Mouse (Mus musculus) MEL (cell line): ENCODE results near the gene Rad50. TPM values are rescaled to one million over a fixed set of nuclear protein-coding genes. Genes with fewer than 3 reads are reported as not detected.

ENCODE experiments used
- DNase-seq: peaks from one replicate; pipeline ENCODE4 v3.0.0; 2011; ENCODE audit warnings: low read depth, low spot score
- H3K27ac ChIP-seq: 2 replicates; pipeline ENCODE4 v1.5.1; 2012; ENCODE audit warnings: low read depth, mild to moderate bottlenecking, control low read depth, low read length, moderate library complexity; ENCODE audit not compliant: control insufficient read depth
- H3K27me3 ChIP-seq, 2 experiments: fragments of 150-350 bp in 1 of 2; sonication (generic) in 1 of 2; 2 replicates each; pipeline ENCODE4 v1.6.1; 2012; ENCODE audit warnings: low read length in 2 of 2, mild to moderate bottlenecking in 2 of 2, improper control_type of control experiment in 1 of 2, moderate library complexity in 1 of 2; ENCODE audit not compliant: insufficient read depth in 2 of 2, control insufficient read depth in 1 of 2
- H3K36me3 ChIP-seq, 2 experiments: 2 replicates each; pipeline ENCODE4 v1.6.1; 2012 to 2014; ENCODE audit warnings: low read length in 2 of 2, improper control_type of control experiment in 1 of 2, inconsistent platforms in 1 of 2, mild to moderate bottlenecking in 1 of 2; ENCODE audit not compliant: insufficient read depth in 2 of 2, control insufficient read depth in 1 of 2
- H3K4me1 ChIP-seq, 2 experiments: fragments of 150-350 bp in 1 of 2; sonication (generic) in 1 of 2; 2 replicates each; pipeline ENCODE4 v1.6.1; 2012; ENCODE audit warnings: low read length in 2 of 2, improper control_type of control experiment in 1 of 2, mild to moderate bottlenecking in 1 of 2; ENCODE audit not compliant: insufficient read depth in 2 of 2, control insufficient read depth in 1 of 2
- H3K4me3 ChIP-seq, 2 experiments: fragments of 150-350 bp in 1 of 2; sonication (generic) in 1 of 2; 2 replicates each; pipeline ENCODE4 v1.5.1; 2012; ENCODE audit warnings: low read depth in 2 of 2, low read length in 2 of 2, mild to moderate bottlenecking in 2 of 2, moderate library complexity in 2 of 2, control low read depth in 1 of 2, improper control_type of control experiment in 1 of 2; ENCODE audit not compliant: control insufficient read depth in 1 of 2, insufficient read depth in 1 of 2
- H3K79me2 ChIP-seq: 2 replicates; pipeline ENCODE4 v1.6.1; 2012; ENCODE audit warnings: mild to moderate bottlenecking, low read length, moderate library complexity; ENCODE audit not compliant: control insufficient read depth, poor library complexity, insufficient read depth
- H3K9ac ChIP-seq: 2 replicates; pipeline ENCODE4 v1.6.1; 2012; ENCODE audit warnings: low read depth, mild to moderate bottlenecking, control low read depth, low read length, moderate library complexity; ENCODE audit not compliant: control insufficient read depth, poor library complexity, severe bottlenecking
- H3K9me3 ChIP-seq: fragments of 150-350 bp; sonication (generic); replicated peaks from 2 replicates; pipeline ENCODE4 v1.6.1; 2012; ENCODE audit warnings: mild to moderate bottlenecking, low read length, improper control_type of control experiment, moderate library complexity; ENCODE audit not compliant: insufficient read depth
- BHLHE40 ChIP-seq: IDR thresholded peaks from 2 replicates; pipeline ENCODE4 v1.6.1; 2012; ENCODE audit warnings: low read depth, mild to moderate bottlenecking, inconsistent platforms, low read length, improper control_type of control experiment, borderline replicate concordance
- ELF1 ChIP-seq: IDR thresholded peaks from 2 replicates; pipeline ENCODE4 v1.6.1; 2014; ENCODE audit warnings: low read depth, mild to moderate bottlenecking, inconsistent platforms, low read length, improper control_type of control experiment, moderate library complexity
- EP300 ChIP-seq, 2 experiments: IDR thresholded peaks; 2 replicates each; pipeline ENCODE4 v1.6.1; 2011; ENCODE audit warnings: improper control_type of control experiment in 2 of 2, low read length in 2 of 2, low read depth in 1 of 2, mild to moderate bottlenecking in 1 of 2
- ETS1 ChIP-seq: IDR thresholded peaks from 2 replicates; pipeline ENCODE4 v1.6.1; 2012; ENCODE audit warnings: low read depth, mild to moderate bottlenecking, inconsistent platforms, low read length, improper control_type of control experiment, moderate library complexity
- GABPA ChIP-seq: IDR thresholded peaks from 2 replicates; pipeline ENCODE4 v1.6.1; 2012; ENCODE audit warnings: low read depth, mild to moderate bottlenecking, inconsistent platforms, low read length, improper control_type of control experiment, moderate library complexity
- GATA1 ChIP-seq: IDR thresholded peaks from 2 replicates; pipeline ENCODE4 v1.6.1; 2011; ENCODE audit warnings: low read depth, low read length, improper control_type of control experiment
- HCFC1 ChIP-seq: IDR thresholded peaks from 2 replicates; pipeline ENCODE4 v1.6.1; 2012; ENCODE audit warnings: low read depth, mild to moderate bottlenecking, inconsistent platforms, low read length, improper control_type of control experiment, moderate library complexity
- JUND ChIP-seq: IDR thresholded peaks from 2 replicates; pipeline ENCODE4 v1.6.1; 2011; ENCODE audit warnings: low read depth, mild to moderate bottlenecking, improper control_type of control experiment, low read length
- MAX ChIP-seq: IDR thresholded peaks from 2 replicates; pipeline ENCODE4 v1.6.1; 2011; ENCODE audit warnings: low read length, improper control_type of control experiment
- MAZ ChIP-seq: IDR thresholded peaks from 2 replicates; pipeline ENCODE4 v1.6.1; 2012; ENCODE audit warnings: low read depth, mild to moderate bottlenecking, inconsistent platforms, low read length, improper control_type of control experiment
- MXI1 ChIP-seq: IDR thresholded peaks from 2 replicates; pipeline ENCODE4 v1.6.1; 2011; ENCODE audit warnings: mild to moderate bottlenecking, low read depth, low read length, improper control_type of control experiment
- MYB ChIP-seq: IDR thresholded peaks from 2 replicates; pipeline ENCODE4 v1.6.1; 2011; ENCODE audit warnings: mild to moderate bottlenecking, low read depth, low read length, improper control_type of control experiment
- NELFE ChIP-seq: IDR thresholded peaks from 2 replicates; pipeline ENCODE4 v1.6.1; 2011; ENCODE audit warnings: low read depth, low read length, improper control_type of control experiment
- NRF1 ChIP-seq: IDR thresholded peaks from 2 replicates; pipeline ENCODE4 v1.6.1; 2014; ENCODE audit warnings: low read depth, mild to moderate bottlenecking, inconsistent platforms, low read length, improper control_type of control experiment, moderate library complexity; ENCODE audit not compliant: poor library complexity, insufficient read depth, severe bottlenecking
- POLR2AphosphoS5 ChIP-seq: IDR thresholded peaks from 2 replicates; pipeline ENCODE4 v1.6.1; 2012; ENCODE audit warnings: low read depth, borderline replicate concordance, mild to moderate bottlenecking, inconsistent platforms, low read length, moderate library complexity, mixed read lengths
- RAD21 ChIP-seq: IDR thresholded peaks from 2 replicates; pipeline ENCODE4 v1.6.1; 2011; ENCODE audit warnings: mild to moderate bottlenecking, low read depth, low read length, improper control_type of control experiment
- SMC3 ChIP-seq: IDR thresholded peaks from 2 replicates; pipeline ENCODE4 v1.6.1; 2011; ENCODE audit warnings: low read depth, low read length, improper control_type of control experiment
- TAL1 ChIP-seq: IDR thresholded peaks from 2 replicates; pipeline ENCODE4 v1.6.1; 2012; ENCODE audit warnings: mild to moderate bottlenecking, inconsistent platforms, low read length, moderate library complexity, mixed read lengths
- TBP ChIP-seq: IDR thresholded peaks from 2 replicates; pipeline ENCODE4 v1.8.0; 2011; ENCODE audit warnings: low read depth, low read length, improper control_type of control experiment
- TCF12 ChIP-seq: IDR thresholded peaks from 2 replicates; pipeline ENCODE4 v1.6.1; 2014; ENCODE audit warnings: low read depth, mild to moderate bottlenecking, inconsistent platforms, low read length, improper control_type of control experiment, moderate library complexity
- UBTF ChIP-seq: IDR thresholded peaks from 2 replicates; pipeline ENCODE4 v1.6.1; 2012; ENCODE audit warnings: low read depth, mild to moderate bottlenecking, inconsistent platforms, low read length, improper control_type of control experiment, moderate library complexity, borderline replicate concordance; ENCODE audit not compliant: insufficient read depth
- USF1 ChIP-seq: IDR thresholded peaks from 2 replicates; pipeline ENCODE4 v1.6.1; 2014; ENCODE audit warnings: low read depth, mild to moderate bottlenecking, inconsistent platforms, low read length, improper control_type of control experiment, moderate library complexity
- ZNF384 ChIP-seq: IDR thresholded peaks from 2 replicates; pipeline ENCODE4 v1.6.1; 2012; ENCODE audit warnings: low read depth, mild to moderate bottlenecking, inconsistent platforms, low read length, improper control_type of control experiment
- polyA plus RNA-seq, 2 experiments: library from polyadenylated mRNA; stranded (reverse) in 1 of 2; unstranded in 1 of 2; fragments of >175 nt in 1 of 2; fragments of >200 nt in 1 of 2; gene quantifications; 2 replicates each; pipeline versions ENCODE4 v1.2.1 to v1.2.4; 2012; ENCODE audit warnings: low replicate concordance in 2 of 2, low read depth in 1 of 2; ENCODE audit not compliant: insufficient read length in 2 of 2, insufficient read depth in 1 of 2, missing spikeins in 1 of 2
- total RNA-seq: library from RNA; depleted of rRNA; stranded (reverse); fragments of 300-350 nt; gene quantifications from 2 replicates; pipeline ENCODE4 v1.2.3, GENCODE M21; 2012

Gene Rad50
- total and polyA plus RNA-seq, 3 experiments: 32.6 to 447 (median 44.6) TPM

- no peak for TF ChIP-seq NRF1
Measured at GRCm38 (mm10) chr11:53620094-53620493, 87.0 kb downstream of the Rad50 start (continued).

- Histone ChIP-seq H3K4me1 (peaks cover 56 to 72% of the 10 kb centered on the region in 2 experiments), H3K9ac (peak overlapping the region; percentile 37), H3K4me3 (peak overlapping the region in 1 of 2 experiments; percentile 6; a peak in 1 of 4 replicates), H3K36me3 (peaks cover 0 to 63% of the 10 kb centered on the region in 2 experiments; a peak in 2 of 4 replicates), H3K9me3 (no peaks in the 10 kb centered on the region), H3K27ac (peak overlapping the region; percentile 67), H3K79me2 (peaks cover 22% of the 10 kb centered on the region), H3K27me3 (no peaks in the 10 kb centered on the region)
- DNase-seq: peak; percentile 85
- no peak for TF ChIP-seq USF1
- no peak for TF ChIP-seq POLR2AphosphoS5
- TF ChIP-seq GABPA: no peak
- TF ChIP-seq JUND: no peak
- TF ChIP-seq MYB: peak; percentile 42; the same call in 1 of the 2 replicates
- 0 out of 2 replicates have a peak, but pooled peaks have one; percentile 17 for TF ChIP-seq HCFC1
- no peak for TF ChIP-seq ELF1
- no peak for TF ChIP-seq NELFE
- TF ChIP-seq ETS1: peak; percentile 59; the same call in 1 of the 2 replicates
- peak; percentile 48 for TF ChIP-seq TBP
- no peak for TF ChIP-seq BHLHE40
- TF ChIP-seq ZNF384: peak; percentile 27; the same call in 1 of the 2 replicates
- TF ChIP-seq RAD21: no peak
- TF ChIP-seq TAL1: peak; percentile 82
- peak; percentile 64 to 83 for TF ChIP-seq EP300 (IDR thresholded peaks at IDR 0.05; ENCODE audit: low read depth in 1 of 2, low read length in 2 of 2)
- peak; percentile 79; the same call in 1 of the 2 replicates for TF ChIP-seq TCF12
- no peak for TF ChIP-seq UBTF
- TF ChIP-seq SMC3: no peak
- TF ChIP-seq GATA1: peak; percentile 35; the same call in 1 of the 2 replicates
- TF ChIP-seq MXI1: no peak
- no peak for TF ChIP-seq MAX
- peak; percentile 77; the same call in 1 of the 2 replicates for TF ChIP-seq MAZ
Measured at GRCm38 (mm10) chr11:53619428-53619827, 87.7 kb downstream of the Rad50 start.
